Mouse (Mus musculus): ENCODE measurements at regions not wholly inside any gene's neighbourhood (a gene's known extent, or its start where the extent isn't known, plus 50 kb on each side); places are given as distances from the start of the nearest gene placed in this dataset.

DNA sequence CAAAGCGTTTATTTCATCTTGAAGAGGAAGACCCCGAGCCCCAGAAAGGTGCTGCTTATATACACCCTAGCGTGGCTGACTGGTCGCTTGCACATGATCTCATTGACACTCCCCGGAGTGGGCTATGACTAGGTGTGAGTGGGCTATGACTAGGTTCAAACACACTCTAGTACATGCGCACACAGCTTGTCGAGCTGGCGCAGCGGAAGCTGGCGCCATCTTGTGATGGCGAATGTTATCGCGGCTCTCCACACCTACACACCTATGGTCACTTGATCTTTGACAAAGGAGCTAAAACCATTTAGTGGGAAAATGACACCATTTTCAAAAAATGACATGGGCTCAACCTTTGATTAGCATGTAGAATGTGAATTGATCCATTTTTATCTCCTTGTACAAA is 495.1 kb upstream of the Tacstd2 start:
- peak; percentile 41 for TF ChIP-seq CTCF (IDR thresholded peaks at IDR 0.05; ENCODE audit: low read depth, low read length)
- no peak for TF ChIP-seq POLR2A (IDR thresholded peaks at IDR 0.05; ENCODE audit: extremely low read depth, insufficient read depth, low read length)

Measured in liver, adult 2 months (tissue).